Mouse (Mus musculus): ENCODE measurements at regions not wholly inside any gene's neighbourhood (a gene's known extent, or its start where the extent isn't known, plus 50 kb on each side); places are given as distances from the start of the nearest gene placed in this dataset.

- ATAC-seq (ENCODE audit: low FRiP score), result no peak
- 83% methylated on average over 1 of the region's 1 CpGs for WGBS
- Histone ChIP-seq H3K27ac (replicated peaks) (no peak overlapping the region), H3K36me3 (no peaks in the 10 kb centered on the region), H3K4me2 (no peak overlapping the region), H3K4me1 (no peaks in the 10 kb centered on the region), H3K27me3 (replicated peaks) (no peaks in the 10 kb centered on the region), H3K4me3 (replicated peaks) (no peak overlapping the region), H3K9me3 (replicated peaks) (no peaks in the 10 kb centered on the region), H3K9ac (replicated peaks) (no peak overlapping the region)
Observed at GRCm38 (mm10) chr13:84878178-84878849, 310.9 kb upstream of the Ccnh start.

- peak overlapping the region; percentile 12 for H3K4me3 ChIP-seq (replicated peaks)
- H3K4me1 ChIP-seq, result no peaks in the 10 kb centered on the region
- no peaks in the 10 kb centered on the region for H3K27me3 ChIP-seq (replicated peaks)
- ATAC-seq (ENCODE audit: low FRiP score), result peak; percentile 92
- peak overlapping the region; percentile 31 for H3K4me2 ChIP-seq
- no peak overlapping the region for H3K9ac ChIP-seq (replicated peaks)
- 35% methylated on average over 6 of the region's 6 CpGs for WGBS
- H3K27ac ChIP-seq (replicated peaks), result peak overlapping the region; percentile 45
- no peaks in the 10 kb centered on the region for H3K9me3 ChIP-seq (replicated peaks)
- no peaks in the 10 kb centered on the region for H3K36me3 ChIP-seq
Observed at GRCm38 (mm10) chr13:84905347-84905981, 283.7 kb upstream of the Ccnh start.

- Histone ChIP-seq H3K4me2 (peak overlapping the region; percentile 31), H3K4me1 (no peaks in the 10 kb centered on the region), H3K27me3 (replicated peaks) (no peaks in the 10 kb centered on the region), H3K9ac (replicated peaks) (no peak overlapping the region), H3K4me3 (replicated peaks) (peak overlapping the region; percentile 12), H3K27ac (replicated peaks) (peak overlapping the region; percentile 45), H3K36me3 (no peaks in the 10 kb centered on the region), H3K9me3 (replicated peaks) (no peaks in the 10 kb centered on the region)
- ATAC-seq (ENCODE audit: low FRiP score), result peak; percentile 67
- 29% methylated on average over 3 of the region's 3 CpGs for WGBS
Observed at GRCm38 (mm10) chr13:84905994-84906393, 283.2 kb upstream of the Ccnh start.

DNA sequence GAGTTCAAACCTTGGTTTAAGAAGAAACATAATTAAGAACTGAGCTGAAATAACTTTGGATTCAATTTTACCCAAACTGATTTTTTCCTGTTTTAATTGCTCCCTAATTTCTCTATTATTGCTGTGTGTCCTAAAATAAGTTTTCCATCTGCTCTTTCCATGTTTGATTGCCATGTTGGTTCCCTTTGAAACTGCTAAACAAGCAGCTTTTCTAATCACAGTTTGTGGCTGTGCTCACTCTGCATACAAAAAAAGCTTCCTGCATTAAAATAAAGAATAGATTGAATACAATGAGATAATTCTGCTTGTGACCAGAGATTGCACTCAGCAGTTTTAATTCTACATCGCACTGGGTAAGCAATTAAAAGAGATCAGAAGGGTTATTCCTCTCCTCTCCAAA is 257.9 kb upstream of the Ccnh start:
- Histone ChIP-seq H3K4me3 (replicated peaks) (no peak overlapping the region), H3K4me1 (no peaks in the 10 kb centered on the region), H3K27me3 (replicated peaks) (no peaks in the 10 kb centered on the region), H3K4me2 (no peak overlapping the region), H3K9me3 (replicated peaks) (no peaks in the 10 kb centered on the region), H3K9ac (replicated peaks) (no peak overlapping the region), H3K27ac (replicated peaks) (no peak overlapping the region), H3K36me3 (no peaks in the 10 kb centered on the region)
- 50% methylated on average over 1 of the region's 1 CpGs for WGBS
- ATAC-seq (ENCODE audit: low FRiP score), result no peak

DNA sequence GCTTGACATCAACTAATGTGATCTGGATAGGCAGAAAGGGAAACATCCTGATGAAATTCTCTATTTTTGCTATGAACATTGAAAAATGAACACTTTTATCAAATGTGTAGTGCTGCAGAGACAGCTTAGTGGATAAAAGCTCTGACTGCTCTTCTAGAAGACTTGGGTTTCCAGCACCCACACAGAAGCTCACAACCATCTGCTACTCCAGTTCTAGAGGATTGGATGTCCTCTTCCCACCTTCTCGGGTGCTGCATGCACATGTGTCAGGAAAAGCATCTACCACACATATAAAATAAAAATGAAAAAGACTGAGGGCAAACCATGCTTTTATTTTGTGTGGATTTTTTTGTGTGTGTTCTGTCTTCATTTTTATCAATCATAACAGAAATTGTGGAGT is 253.6 kb upstream of the Ccnh start:
- no peaks in the 10 kb centered on the region for H3K4me1 ChIP-seq
- no peaks in the 10 kb centered on the region for H3K9me3 ChIP-seq (replicated peaks)
- H3K9ac ChIP-seq (replicated peaks), result no peak overlapping the region
- H3K4me2 ChIP-seq, result no peak overlapping the region
- H3K27ac ChIP-seq (replicated peaks), result no peak overlapping the region
- 91% methylated on average over 1 of the region's 1 CpGs for WGBS
- no peak for ATAC-seq (ENCODE audit: low FRiP score)
- H3K36me3 ChIP-seq, result no peaks in the 10 kb centered on the region
- H3K27me3 ChIP-seq (replicated peaks), result no peaks in the 10 kb centered on the region
- no peak overlapping the region for H3K4me3 ChIP-seq (replicated peaks)

- Histone ChIP-seq H3K27me3 (replicated peaks) (no peaks in the 10 kb centered on the region), H3K9me3 (replicated peaks) (no peaks in the 10 kb centered on the region), H3K4me1 (no peaks in the 10 kb centered on the region), H3K36me3 (no peaks in the 10 kb centered on the region), H3K9ac (replicated peaks) (no peak overlapping the region), H3K4me3 (replicated peaks) (no peak overlapping the region), H3K27ac (replicated peaks) (no peak overlapping the region), H3K4me2 (no peak overlapping the region)
- ATAC-seq (ENCODE audit: low FRiP score), result no peak
- WGBS, result 88% methylated on average over 7 of the region's 7 CpGs
Observed at GRCm38 (mm10) chr13:84939695-84940094, 249.5 kb upstream of the Ccnh start.

DNA sequence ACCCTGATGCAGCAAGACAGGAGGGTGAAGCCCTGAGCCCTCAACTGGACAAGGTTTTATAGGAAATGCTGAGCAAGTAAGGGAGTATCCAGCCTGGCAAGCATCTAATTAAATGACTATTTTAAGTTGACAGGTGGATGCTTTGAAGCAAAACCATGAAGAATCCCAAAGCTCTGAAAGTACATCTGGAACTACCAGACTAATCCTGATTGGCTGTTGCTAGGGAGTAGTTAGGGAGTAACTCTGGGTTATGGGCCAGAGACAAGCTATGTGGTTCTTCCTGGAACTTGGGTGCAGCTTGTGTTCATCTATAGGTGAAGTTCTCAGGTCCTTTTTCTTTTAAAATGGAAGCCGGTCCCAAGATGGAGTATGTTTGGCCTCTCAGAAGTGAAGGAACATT is 248.3 kb upstream of the Ccnh start:
- H3K27me3 ChIP-seq (replicated peaks), result no peaks in the 10 kb centered on the region
- H3K9me3 ChIP-seq (replicated peaks), result no peaks in the 10 kb centered on the region
- H3K9ac ChIP-seq (replicated peaks), result no peak overlapping the region
- no peaks in the 10 kb centered on the region for H3K36me3 ChIP-seq
- ATAC-seq (ENCODE audit: low FRiP score), result no peak
- no peak overlapping the region for H3K4me2 ChIP-seq
- H3K27ac ChIP-seq (replicated peaks), result no peak overlapping the region
- no peak overlapping the region for H3K4me3 ChIP-seq (replicated peaks)
- 87% methylated on average over 1 of the region's 1 CpGs for WGBS
- no peaks in the 10 kb centered on the region for H3K4me1 ChIP-seq

GRCm38 (mm10) chr13:84950873-84951272 is 238.3 kb upstream of the Ccnh start:
- no peak overlapping the region for H3K4me3 ChIP-seq (replicated peaks)
- H3K9ac ChIP-seq (replicated peaks), result no peak overlapping the region
- no peak overlapping the region for H3K4me2 ChIP-seq
- H3K27ac ChIP-seq (replicated peaks), result no peak overlapping the region
- H3K4me1 ChIP-seq, result no peaks in the 10 kb centered on the region
- H3K36me3 ChIP-seq, result no peaks in the 10 kb centered on the region
- no peak for ATAC-seq (ENCODE audit: low FRiP score)
- WGBS, result 50% methylated on average over 1 of the region's 1 CpGs
- H3K9me3 ChIP-seq (replicated peaks), result no peaks in the 10 kb centered on the region
- H3K27me3 ChIP-seq (replicated peaks), result no peaks in the 10 kb centered on the region

- no peaks in the 10 kb centered on the region for H3K36me3 ChIP-seq
- ATAC-seq (ENCODE audit: low FRiP score), result no peak
- no peaks in the 10 kb centered on the region for H3K9me3 ChIP-seq (replicated peaks)
- H3K4me3 ChIP-seq (replicated peaks), result no peak overlapping the region
- H3K27me3 ChIP-seq (replicated peaks), result no peaks in the 10 kb centered on the region
- no peaks in the 10 kb centered on the region for H3K4me1 ChIP-seq
- no peak overlapping the region for H3K27ac ChIP-seq (replicated peaks)
- WGBS, result 83% methylated on average over 2 of the region's 2 CpGs
- no peak overlapping the region for H3K9ac ChIP-seq (replicated peaks)
- no peak overlapping the region for H3K4me2 ChIP-seq
Observed at GRCm38 (mm10) chr13:84953161-84953560, 236.0 kb upstream of the Ccnh start.

- no peak overlapping the region for H3K9ac ChIP-seq (replicated peaks)
- no peaks in the 10 kb centered on the region for H3K27me3 ChIP-seq (replicated peaks)
- WGBS, result 73% methylated on average over 1 of the region's 1 CpGs
- no peak overlapping the region for H3K27ac ChIP-seq (replicated peaks)
- no peak overlapping the region for H3K4me3 ChIP-seq (replicated peaks)
- H3K9me3 ChIP-seq (replicated peaks), result no peaks in the 10 kb centered on the region
- H3K36me3 ChIP-seq, result no peaks in the 10 kb centered on the region
- ATAC-seq (ENCODE audit: low FRiP score), result no peak
- no peaks in the 10 kb centered on the region for H3K4me1 ChIP-seq
- H3K4me2 ChIP-seq, result no peak overlapping the region
Observed at GRCm38 (mm10) chr13:84953760-84954159, 235.4 kb upstream of the Ccnh start.

GRCm38 (mm10) chr13:84968943-84969342 is 220.3 kb upstream of the Ccnh start:
- ATAC-seq (ENCODE audit: low FRiP score), result no peak
- no peaks in the 10 kb centered on the region for H3K9me3 ChIP-seq (replicated peaks)
- H3K27ac ChIP-seq (replicated peaks), result no peak overlapping the region
- H3K36me3 ChIP-seq, result no peaks in the 10 kb centered on the region
- no peak overlapping the region for H3K4me3 ChIP-seq (replicated peaks)
- WGBS, result 31% methylated on average over 7 of the region's 7 CpGs
- H3K4me1 ChIP-seq, result 0 out of 2 replicates have a peak, but pooled peaks cover 3% of the 10 kb centered on the region
- no peak overlapping the region for H3K9ac ChIP-seq (replicated peaks)
- no peak overlapping the region for H3K4me2 ChIP-seq
- H3K27me3 ChIP-seq (replicated peaks), result no peaks in the 10 kb centered on the region
